Comparison of ENCODE assay signal across 9 mouse cellular contexts in genomic region chr4:120189941-120190340, GRCm38 (mm10). TPM values are rescaled to one million over a fixed set of nuclear protein-coding genes. Genes with fewer than 3 reads are reported as not detected.
A peak's percentile ranks its signal among the peaks of the same experiment; 100 is the strongest.
DNase-seq lines count a peak whose midpoint lies in the region; ATAC-seq lines count a peak whose summit lies in the region.
"Had no signal": no experiment of that assay in that cellular context is flagged by ENCODE, and none has a peak within 500 bp of the region (broad histone marks: within the 10 kb centered on the region; RNA-seq: fewer than 3 reads in every experiment).

No protein-coding gene starts in this region.

- WGBS in forebrain, embryonic 16.5 days = 5% methylated on average over 2 of the region's 2 CpGs
- WGBS in liver, embryonic 12.5 days (ENCODE audit: insufficient replicate concordance) = 7% methylated on average over 2 of the region's 2 CpGs
- WGBS in intestine, embryonic 15.5 days = 26% methylated on average over 2 of the region's 2 CpGs

- no peak overlapping the region for H3K4me3 ChIP-seq in forebrain, embryonic 16.5 days (replicated peaks; ENCODE audit: low read length)
- H3K4me3 ChIP-seq in liver, embryonic 12.5 days = no peak overlapping the region
- H3K4me3 ChIP-seq in intestine, embryonic 15.5 days (replicated peaks) = no peak overlapping the region
- H3K4me3 ChIP-seq: midbrain, embryonic 12.5 days had no signal

- no peaks in the 10 kb centered on the region for H3K36me3 ChIP-seq in forebrain, embryonic 16.5 days (ENCODE audit: control insufficient read depth, insufficient read depth)
- H3K36me3 ChIP-seq in liver, embryonic 12.5 days = no peaks in the 10 kb centered on the region
- H3K36me3 ChIP-seq in intestine, embryonic 15.5 days = no peaks in the 10 kb centered on the region
- H3K36me3 ChIP-seq: midbrain, embryonic 12.5 days had no signal

- no peaks in the 10 kb centered on the region for H3K9me3 ChIP-seq in forebrain, embryonic 16.5 days (ENCODE audit: control insufficient read depth, low read length)
- no peaks in the 10 kb centered on the region for H3K9me3 ChIP-seq in liver, embryonic 12.5 days (replicated peaks)
- H3K9me3 ChIP-seq in intestine, embryonic 15.5 days = no peaks in the 10 kb centered on the region
- H3K9me3 ChIP-seq: midbrain, embryonic 12.5 days had no signal

- intact Hi-C loops in gastrocnemius, postnatal 36 days (cut with DNase I) = no loop called here

- DNase-seq in gastrocnemius, postnatal 25 days = peak; percentile 14
- no peak for DNase-seq in gastrocnemius, postnatal 36 days
- peak; percentile 31 for DNase-seq in layer of hippocampus, postnatal 25 days (ENCODE audit: extremely low spot score in 1 of 2, low spot score in 1 of 2)
- peak; percentile 36 for DNase-seq in right cerebral cortex, postnatal 25 days
- no peak for DNase-seq in spleen, adult 18-20 months

- H3K27ac ChIP-seq in forebrain, embryonic 16.5 days (ENCODE audit: low read length) = peak overlapping the region; percentile 68
- H3K27ac ChIP-seq in liver, embryonic 12.5 days = no peak overlapping the region
- H3K27ac ChIP-seq in intestine, embryonic 15.5 days = no peak overlapping the region
- H3K27ac ChIP-seq: midbrain, embryonic 12.5 days had no signal

- H3K4me2 ChIP-seq in forebrain, embryonic 16.5 days (ENCODE audit: low read length) = no peak overlapping the region
- H3K4me2 ChIP-seq in liver, embryonic 12.5 days = no peak overlapping the region
- H3K4me2 ChIP-seq in intestine, embryonic 15.5 days (replicated peaks) = no peak overlapping the region
- H3K4me2 ChIP-seq: midbrain, embryonic 12.5 days had no signal

- peak; percentile 70 for ATAC-seq in forebrain, embryonic 16.5 days
- ATAC-seq in liver, embryonic 12.5 days = no peak
- ATAC-seq in intestine, embryonic 15.5 days = no peak

- H3K9ac ChIP-seq in forebrain, embryonic 16.5 days (replicated peaks; ENCODE audit: low read depth, low read length) = no peak overlapping the region
- H3K9ac ChIP-seq in liver, embryonic 12.5 days = no peak overlapping the region
- H3K9ac ChIP-seq in intestine, embryonic 15.5 days = no peak overlapping the region
- H3K9ac ChIP-seq: midbrain, embryonic 12.5 days had no signal

- no peaks in the 10 kb centered on the region for H3K27me3 ChIP-seq in forebrain, embryonic 16.5 days (replicated peaks; ENCODE audit: control insufficient read depth, insufficient read depth, low read length)
- H3K27me3 ChIP-seq in liver, embryonic 12.5 days (replicated peaks) = 0 out of 2 replicates have a peak, but pooled peaks cover 8% of the 10 kb centered on the region
- H3K27me3 ChIP-seq in intestine, embryonic 15.5 days (replicated peaks) = no peaks in the 10 kb centered on the region; the same call in 1 of the 2 replicates
- H3K27me3 ChIP-seq: midbrain, embryonic 12.5 days had no signal

- H3K4me1 ChIP-seq in forebrain, embryonic 16.5 days (replicated peaks; ENCODE audit: control insufficient read depth, insufficient read depth, low read length) = peaks cover 23% of the 10 kb centered on the region
- H3K4me1 ChIP-seq in liver, embryonic 12.5 days = no peaks in the 10 kb centered on the region
- peaks cover 31% of the 10 kb centered on the region for H3K4me1 ChIP-seq in intestine, embryonic 15.5 days (replicated peaks)

RNA-seq across cellular contexts. Expression of gene Edn2, which starts 28.9 kb away (rescaled TPM):
- total RNA-seq in gastrocnemius, postnatal 25 days (2021) = not detected
- not detected for total RNA-seq in gastrocnemius, postnatal 36 days (2021)
- polyA plus RNA-seq in forebrain, embryonic 16.5 days (2015; fragmentation: Nextera tagmentation; extraction: Ambion mirVana) = 0.38 TPM in 1 of 2 replicates, not detected in the other
- not detected for total RNA-seq in layer of hippocampus, postnatal 25 days (2021)
- polyA plus RNA-seq in liver, embryonic 12.5 days (2016; fragmentation: Nextera tagmentation; extraction: Ambion mirVana) = 0.15 and 0.35 TPM in 2 replicates
- 5.1 and 5.2 TPM in 2 replicates for polyA plus RNA-seq in intestine, embryonic 15.5 days (2015; fragmentation: Nextera tagmentation; extraction: Ambion mirVana)
- polyA plus RNA-seq: midbrain, embryonic 12.5 days had no signal

Comparison
In these comparisons a context has a peak if more than half of its experiments do, and no peak if none do; other contexts are left out.
1. DNase-seq: peak in gastrocnemius, postnatal 25 days (single experiment), layer of hippocampus, postnatal 25 days (2 of 2) and right cerebral cortex, postnatal 25 days (single experiment); none in gastrocnemius, postnatal 36 days (0 of 2) and spleen, adult 18-20 months (0 of 2).